Mouse (Mus musculus) testis, adult 2 months (tissue): Measurements from ENCODE around the gene Rxylt1.

Experiments
- CTCF ChIP-seq: fragments of 200-500 bp; IDR thresholded peaks from 2 replicates; pipeline ENCODE4 v1.5.1; 2012; ENCODE audit warnings: low read depth, mild to moderate bottlenecking, inconsistent platforms, low read length, moderate library complexity; ENCODE audit not compliant: control insufficient read depth, insufficient read depth, insufficient replicate concordance
- POLR2A ChIP-seq: fragments of 200-500 bp; IDR thresholded peaks from 2 replicates; pipeline ENCODE4 v1.6.1; 2012; ENCODE audit warnings: low read depth, mild to moderate bottlenecking, inconsistent platforms, low read length, moderate library complexity; ENCODE audit not compliant: control insufficient read depth

- TF ChIP-seq POLR2A (no peak), CTCF (no peak)
Observed at GRCm38 (mm10) chr10:122096462-122096979, 650 bp downstream of the Rxylt1 start.
